Mouse (Mus musculus): Measurements from ENCODE around the gene Stx4a. TPM values are rescaled to one million over a fixed set of nuclear protein-coding genes. Genes with fewer than 3 reads are reported as not detected.
"Not testable (repeated sequence)": the region's sequence is repeated elsewhere in the genome, so short reads cannot be mapped to it uniquely, and the experiment has no call there.

Gene Stx4a
- total RNA-seq, 2 experiments from 2014 or later: 48.0 to 52.9 TPM

- no peak for DNase-seq (ENCODE audit: extremely low spot score in 1 of 2, low spot score in 2 of 2)
- intact Hi-C loops (cut with DNase I): no loop called here
These were observed 11.8 kb upstream of the Stx4a start for GRCm38 (mm10) chr7:127812292-127812691.

- DNase-seq (ENCODE audit: extremely low spot score in 1 of 2, low spot score in 2 of 2): no peak
- intact Hi-C loops (cut with DNase I): no loop called here
These were observed 10.3 kb upstream of the Stx4a start for GRCm38 (mm10) chr7:127813821-127814220.

- peak; percentile 71 to 78 for DNase-seq (ENCODE audit: extremely low spot score in 1 of 2, low spot score in 2 of 2)
- intact Hi-C loops (cut with DNase I): no loop called here
These were observed 9.7 kb upstream of the Stx4a start for GRCm38 (mm10) chr7:127814241-127814921.

- intact Hi-C loops (cut with DNase I): no loop called here
- no peak for DNase-seq (ENCODE audit: extremely low spot score in 1 of 2, low spot score in 2 of 2)
These were observed 8.9 kb upstream of the Stx4a start for GRCm38 (mm10) chr7:127815116-127815665.

GRCm38 (mm10) chr7:127815954-127816821, 7.9 kb upstream of the Stx4a start:
- intact Hi-C loops (cut with DNase I): no loop called here

GRCm38 (mm10) chr7:127817053-127817452, 7.0 kb upstream of the Stx4a start:
- no peak for DNase-seq (ENCODE audit: extremely low spot score in 1 of 2, low spot score in 2 of 2)
- intact Hi-C loops (cut with DNase I): no loop called here

More at GRCm38 (mm10) chr7:127815954-127816821, 7.9 kb upstream of the Stx4a start:
- peak in 1 of 2 experiments; percentile 74 for DNase-seq (ENCODE audit: extremely low spot score in 1 of 2, low spot score in 2 of 2)

- no peak for DNase-seq (ENCODE audit: extremely low spot score in 1 of 2, low spot score in 2 of 2)
- intact Hi-C loops (cut with DNase I): no loop called here
These were observed 6.3 kb upstream of the Stx4a start for GRCm38 (mm10) chr7:127817776-127818175.

- DNase-seq (ENCODE audit: extremely low spot score in 1 of 2, low spot score in 2 of 2): no peak
- intact Hi-C loops (cut with DNase I): no loop called here
These were observed 3.1 kb upstream of the Stx4a start for GRCm38 (mm10) chr7:127820836-127821509.

GRCm38 (mm10) chr7:127822494-127822893, 1.6 kb upstream of the Stx4a start:
- DNase-seq (ENCODE audit: extremely low spot score in 1 of 2, low spot score in 2 of 2): no peak
- intact Hi-C loops (cut with DNase I): no loop called here

GRCm38 (mm10) chr7:127823236-127824171, 590 bp upstream of the Stx4a start:
- DNase-seq (ENCODE audit: extremely low spot score in 1 of 2, low spot score in 2 of 2): no peak
- intact Hi-C loops (cut with DNase I): no loop called here

GRCm38 (mm10) chr7:127835550-127835949, 11.5 kb downstream of the Stx4a start:
- DNase-seq (ENCODE audit: extremely low spot score in 1 of 2, low spot score in 2 of 2): no peak
- intact Hi-C loops (cut with DNase I): no loop called here

GRCm38 (mm10) chr7:127837473-127837872, 13.4 kb downstream of the Stx4a start:
- intact Hi-C loops (cut with DNase I): no loop called here

GRCm38 (mm10) chr7:127837878-127838277, 13.8 kb downstream of the Stx4a start:
- intact Hi-C loops (cut with DNase I); DNase-seq (ENCODE audit: extremely low spot score in 1 of 2, low spot score in 2 of 2): not testable (repeated sequence)

More at GRCm38 (mm10) chr7:127837473-127837872, 13.4 kb downstream of the Stx4a start:
- DNase-seq (ENCODE audit: extremely low spot score in 1 of 2, low spot score in 2 of 2): no peak

GRCm38 (mm10) chr7:127840031-127840430, 15.9 kb downstream of the Stx4a start:
- intact Hi-C loops (cut with DNase I); DNase-seq (ENCODE audit: extremely low spot score in 1 of 2, low spot score in 2 of 2): not testable (repeated sequence)

- peak; percentile 56 to 87 for DNase-seq (ENCODE audit: extremely low spot score in 1 of 2, low spot score in 2 of 2)
- intact Hi-C loops (cut with DNase I): no loop called here
These were observed 16.8 kb downstream of the Stx4a start for GRCm38 (mm10) chr7:127840886-127841285.

- peak; percentile 96 to 98 for DNase-seq (ENCODE audit: extremely low spot score in 1 of 2, low spot score in 2 of 2)
- intact Hi-C loops (cut with DNase I): no loop called here
These were observed 17.4 kb downstream of the Stx4a start for GRCm38 (mm10) chr7:127841340-127842000.

- DNase-seq (ENCODE audit: extremely low spot score in 1 of 2, low spot score in 2 of 2): peak; percentile 53 to 90
- intact Hi-C loops (cut with DNase I): no loop called here
These were observed 18.1 kb downstream of the Stx4a start for GRCm38 (mm10) chr7:127842001-127842718.

Measured in left cerebral cortex, postnatal 10 days (tissue).